Mouse (Mus musculus) right cerebral cortex, adult 2 months (tissue): ENCODE data around the gene Bche.

ENCODE experiments used
- DNase-seq, 2 experiments: peaks; one replicate each; pipeline ENCODE4 v3.0.0; 2021 to 2022; ENCODE audit warnings: low spot score in 2 of 2

The Bche gene

GRCm38 (mm10) chr3:73708410-73708714, at the start of gene Bche:
Gene Bche, minus strand, starts transcription at chr3:73708415.
- DNase-seq, result no peak

GRCm38 (mm10) chr3:73741998-73742397, 33.8 kb upstream of the Bche start:
- no peak for DNase-seq

- no peak for DNase-seq
These were observed 23.5 kb upstream of the Bche start for GRCm38 (mm10) chr3:73731677-73732076.

GRCm38 (mm10) chr3:73729511-73729910, 21.3 kb upstream of the Bche start:
- no peak for DNase-seq

- DNase-seq, result no peak
These were observed 17.5 kb upstream of the Bche start for GRCm38 (mm10) chr3:73725711-73726110.

- no peak for DNase-seq
These were observed 16.7 kb upstream of the Bche start for GRCm38 (mm10) chr3:73724869-73725268.

GRCm38 (mm10) chr3:73717610-73718284, 9.5 kb upstream of the Bche start:
- no peak for DNase-seq

- DNase-seq, result no peak
These were observed 1.7 kb upstream of the Bche start for GRCm38 (mm10) chr3:73709871-73710270.

GRCm38 (mm10) chr3:73707461-73708409, 480 bp downstream of the Bche start:
- DNase-seq, result peak; percentile 15 to 16

- no peak for DNase-seq
These were observed 1.7 kb downstream of the Bche start for GRCm38 (mm10) chr3:73706544-73706943.

- DNase-seq, result peak; percentile 5 to 10
These were observed 9.3 kb downstream of the Bche start for GRCm38 (mm10) chr3:73698889-73699288.

- no peak for DNase-seq
These were observed 34.9 kb downstream of the Bche start for GRCm38 (mm10) chr3:73673333-73673732.

- no peak for DNase-seq
These were observed 40.0 kb downstream of the Bche start for GRCm38 (mm10) chr3:73668172-73668571.

GRCm38 (mm10) chr3:73667245-73668131, 40.7 kb downstream of the Bche start:
- no peak for DNase-seq

GRCm38 (mm10) chr3:73650281-73650680, 57.9 kb downstream of the Bche start:
- DNase-seq, result no peak

GRCm38 (mm10) chr3:73647064-73647463, 61.2 kb downstream of the Bche start:
- no peak for DNase-seq

- peak; percentile 20 to 23 for DNase-seq
These were observed 96.8 kb downstream of the Bche start for GRCm38 (mm10) chr3:73611421-73611820.

- DNase-seq, result no peak
These were observed 116.3 kb downstream of the Bche start for GRCm38 (mm10) chr3:73591757-73592533.
